Mouse (Mus musculus) B cell, adult 67 days (primary cell): ENCODE measurements around the gene Fbxw15. TPM values are rescaled to one million over a fixed set of nuclear protein-coding genes. Genes with fewer than 3 reads are reported as not detected.

Source experiments
- total RNA-seq, 2 experiments: library from RNA; stranded (reverse); gene quantifications; 4 replicates each; pipeline ENCODE4 v1.2.4; 2023

Gene Fbxw15
- total RNA-seq, result not detected

GRCm38 (mm10) chr9:109568162-109568561 lies at the start of gene Fbxw15:
Gene Fbxw15 (minus strand): TSS chr9:109568262.

Other genes starting within 250 kb of the Fbxw15 start
- gene Fbxw28, start 228.6 kb downstream of the Fbxw15 start, total RNA-seq, result not detected
- gene Fbxw22, start 164.0 kb downstream of the Fbxw15 start, total RNA-seq, result not detected
- gene Fbxw16, start 119.1 kb downstream of the Fbxw15 start, total RNA-seq, result not detected
- not detected for gene Fbxw19, start 72.4 kb downstream of the Fbxw15 start, total RNA-seq
- gene Fbxw24, start 57.8 kb upstream of the Fbxw15 start, total RNA-seq, result not detected
- gene Fbxw25, start 96.4 kb upstream of the Fbxw15 start, total RNA-seq, result not detected
- not detected for gene Fbxw18, start 134.4 kb upstream of the Fbxw15 start, total RNA-seq
- gene Fbxw26, start 177.8 kb upstream of the Fbxw15 start, total RNA-seq, result not detected
- gene Fbxw27, start 222.4 kb upstream of the Fbxw15 start, total RNA-seq, result not detected
- not detected for gene Spink8, start 244.0 kb upstream of the Fbxw15 start, total RNA-seq